8 mouse cellular contexts compared by ENCODE assay signal in the genomic region with DNA sequence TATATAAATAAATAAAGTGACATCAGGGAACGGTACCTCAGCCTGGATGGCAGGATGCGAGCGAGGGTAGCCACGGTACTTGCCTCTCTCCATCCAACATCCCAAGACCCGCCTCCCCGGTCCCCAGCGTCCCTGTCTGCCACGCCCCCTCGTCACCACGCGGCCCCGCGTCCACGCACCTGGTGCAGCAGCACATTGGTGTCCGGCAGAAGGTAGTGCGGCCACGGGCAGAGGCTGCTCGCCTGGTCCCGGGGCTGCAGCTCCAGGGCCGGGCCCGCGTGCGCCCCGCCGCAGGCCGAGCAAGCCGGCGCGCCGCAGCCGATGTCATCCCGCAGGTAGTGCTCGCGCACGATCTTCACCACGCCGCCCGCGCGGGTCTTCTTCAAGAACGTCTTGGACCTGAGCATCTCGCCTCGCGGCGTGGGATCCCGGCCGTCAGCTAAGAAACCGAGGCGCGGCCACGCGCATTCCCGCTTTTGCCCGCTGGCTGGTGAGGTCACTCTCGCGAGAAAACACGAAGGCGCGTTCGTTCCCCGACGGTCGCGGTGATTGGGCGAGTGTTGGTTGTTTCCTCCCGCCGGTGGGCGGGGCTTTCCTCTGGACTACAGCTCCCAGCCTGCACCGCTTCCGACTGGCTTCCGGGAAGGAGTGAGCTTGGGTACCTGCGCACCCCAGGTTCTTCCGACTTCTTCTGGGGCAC. TPM values are rescaled to one million over a fixed set of nuclear protein-coding genes. Genes with fewer than 3 reads are reported as not detected.
DNase-seq lines count a peak whose midpoint lies in the region; ATAC-seq lines count a peak whose summit lies in the region.

Gene Pibf1, plus strand, starts transcription at position 158 of the 700 bp plus-strand sequence.
Gene Dis3, minus strand, starts transcription at position 504 of the 700 bp plus-strand sequence.

- H3K9ac ChIP-seq in lung, embryonic 16.5 days (ENCODE audit: low read length), result peak within 1 kb of the TSS; percentile 95

- WGBS in lung, embryonic 16.5 days, result under 1% methylated on average over 73 of the region's 73 CpGs

- H3K9me3 ChIP-seq in lung, embryonic 16.5 days (ENCODE audit: control insufficient read depth, low read length), result no peaks in the 10 kb centered on the region

- H3K27me3 ChIP-seq in lung, embryonic 16.5 days (ENCODE audit: control insufficient read depth, insufficient read depth, low read depth, low read length), result no peaks in the 10 kb centered on the region

- peak; percentile 99 to 100 for ATAC-seq in hematopoietic stem cell, adult 5-6 weeks (replicated peaks in 1 of 2; ENCODE audit: insufficient read depth in 1 of 2, low FRiP score in 2 of 2, low TSS enrichment in 1 of 2, low read depth in 1 of 2, poor library complexity in 2 of 2, severe bottlenecking in 2 of 2)
- ATAC-seq in lung, embryonic 16.5 days (ENCODE audit: low read depth), result peak; percentile 99

- peak within 1 kb of the TSS; percentile 81 for H3K27ac ChIP-seq in lung, embryonic 16.5 days (ENCODE audit: low read length)

- H3K36me3 ChIP-seq in lung, embryonic 16.5 days (ENCODE audit: control insufficient read depth, insufficient read depth, low read length), result peaks cover 25% of the 10 kb centered on the region

- peak within 1 kb of the TSS; percentile 84 for H3K4me2 ChIP-seq in lung, embryonic 16.5 days (ENCODE audit: low read depth, low read length)

- peaks cover 13% of the 10 kb centered on the region for H3K4me1 ChIP-seq in lung, embryonic 16.5 days (replicated peaks; ENCODE audit: control insufficient read depth, insufficient read depth, low read length)

- DNase-seq in MEL-GATA-1-ER (ENCODE audit: extremely low read depth, low read depth), result peak; percentile 96
- DNase-seq in cerebellum, adult 8-10 months, result peak; percentile 99
- peak; percentile 98 for DNase-seq in forelimb bud, embryonic 11.5 days (ENCODE audit: low read depth, low spot score)
- DNase-seq in layer of hippocampus, adult 9-10 months (ENCODE audit: low spot score), result peak; percentile 95
- DNase-seq in ovary, postnatal 10 days (ENCODE audit: low spot score), result peak; percentile 95
- DNase-seq in thymus, postnatal 10 days (ENCODE audit: low spot score in 2 of 2), result peak; percentile 98 to 99

- peak within 1 kb of the TSS; percentile 100 for H3K4me3 ChIP-seq in lung, embryonic 16.5 days (ENCODE audit: low read length)

RNA-seq across cellular contexts. Expression of gene Pibf1, which starts in this region (rescaled TPM):
- total RNA-seq in hematopoietic stem cell, adult 5-6 weeks (2017), result 56.7 and 58.5 TPM in 2 replicates
- 17.5 and 19.9 TPM in 2 replicates for polyA plus RNA-seq in lung, embryonic 16.5 days (2015; fragmentation: Nextera tagmentation; extraction: Ambion mirVana)

RNA-seq across cellular contexts. Expression of gene Dis3, which starts in this region (rescaled TPM):
- 52.9 and 86.9 TPM in 2 replicates for total RNA-seq in hematopoietic stem cell, adult 5-6 weeks (2017)
- polyA plus RNA-seq in lung, embryonic 16.5 days (2015; fragmentation: Nextera tagmentation; extraction: Ambion mirVana), result 24.1 and 26.9 TPM in 2 replicates

Comparison
In these comparisons a context has a peak if more than half of its experiments do, and no peak if none do; other contexts are left out.
1. Peak in every context shown above with its lines: DNase-seq, ATAC-seq, H3K4me3 ChIP-seq and H3K27ac ChIP-seq.